Mouse (Mus musculus) thymus, adult 2 months (tissue): ENCODE data around the gene Schip1. TPM values are rescaled to one million over a fixed set of nuclear protein-coding genes. Genes with fewer than 3 reads are reported as not detected.

Experiments
- DNase-seq: peaks from one replicate; pipeline ENCODE4 v3.0.0; 2021
- H3K27ac ChIP-seq: fragments of 200-500 bp; 2 replicates; pipeline ENCODE4 v1.5.1; 2012; ENCODE audit warnings: low read length, control low read depth; ENCODE audit not compliant: control insufficient read depth, insufficient read depth
- H3K27me3 ChIP-seq: fragments of 200-500 bp; 2 replicates; pipeline ENCODE4 v1.6.1; 2012; ENCODE audit warnings: mild to moderate bottlenecking, low read length, moderate library complexity, mixed read lengths; ENCODE audit not compliant: control insufficient read depth, insufficient read depth
- H3K36me3 ChIP-seq: fragments of 200-500 bp; 2 replicates; pipeline ENCODE4 v1.6.1; 2012; ENCODE audit warnings: mild to moderate bottlenecking, low read length, moderate library complexity; ENCODE audit not compliant: control insufficient read depth, insufficient read depth
- H3K4me1 ChIP-seq: fragments of 200-500 bp; replicated peaks from 2 replicates; pipeline ENCODE4 v1.6.1; 2012; ENCODE audit warnings: low read length; ENCODE audit not compliant: control insufficient read depth, insufficient read depth
- H3K4me3 ChIP-seq: fragments of 200-500 bp; 2 replicates; pipeline ENCODE4 v1.5.1; 2012; ENCODE audit warnings: mild to moderate bottlenecking, low read length, control low read depth, moderate library complexity; ENCODE audit not compliant: control insufficient read depth, insufficient read depth
- CTCF ChIP-seq: fragments of 200-500 bp; IDR thresholded peaks from 2 replicates; pipeline ENCODE4 v1.5.1; 2012; ENCODE audit warnings: mild to moderate bottlenecking, control low read depth, low read length, moderate library complexity, borderline replicate concordance; ENCODE audit not compliant: control insufficient read depth, poor library complexity, insufficient read depth; ENCODE audit errors: extremely low read depth
- POLR2A ChIP-seq: fragments of 200-500 bp; IDR thresholded peaks from 2 replicates; pipeline ENCODE4 v1.6.1; 2012; ENCODE audit warnings: mild to moderate bottlenecking, low read length, control low read depth, moderate library complexity; ENCODE audit not compliant: control insufficient read depth, poor library complexity, insufficient read depth; ENCODE audit errors: extremely low read depth
- WGBS: fragments of 180-500 bp; shearing (Covaris S2); methylation state at CpG from one replicate; pipeline ENCODE4 v1.1.7; 2018; 5-methylcytosine and 5-hydroxymethylcytosine counted together
- polyA plus RNA-seq: library from polyadenylated mRNA; depleted of rRNA; stranded (reverse); fragments of >200 nt; gene quantifications from 2 replicates; pipeline ENCODE4 v1.2.3, GENCODE M21; 2012

Schip1 gene
- polyA plus RNA-seq, 1 experiment, result 3.2 TPM

- Histone ChIP-seq H3K4me3 (no peak overlapping the region), H3K27ac (no peak overlapping the region), H3K4me1 (no peaks in the 10 kb centered on the region), H3K27me3 (no peaks in the 10 kb centered on the region), H3K36me3 (no peaks in the 10 kb centered on the region)
- DNase-seq, result no peak
- TF ChIP-seq POLR2A (no peak), CTCF (no peak)
- WGBS, result 74% methylated on average over 2 of the region's 2 CpGs
Observed at GRCm38 (mm10) chr3:68448480-68448879, 383.9 kb downstream of the Schip1 start.

DNA sequence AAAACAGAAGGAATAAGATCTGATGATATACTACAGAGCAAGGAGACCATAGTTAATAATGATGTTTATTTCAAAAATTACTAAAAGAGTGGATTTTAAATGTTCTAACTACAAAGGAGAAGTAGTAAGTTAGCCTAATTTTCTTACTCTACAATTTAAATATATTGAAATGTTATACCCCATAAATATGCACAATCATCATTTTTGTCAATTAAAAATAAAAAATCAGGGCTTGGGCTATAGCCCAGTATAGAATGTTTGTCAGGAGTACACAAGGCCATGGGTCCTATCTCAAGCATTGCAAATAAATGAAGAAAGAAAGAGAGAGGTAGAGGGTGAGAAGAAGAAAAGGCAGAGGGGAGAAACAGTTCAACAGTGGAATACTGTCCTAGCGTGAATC lies 387.0 kb downstream of the Schip1 start:
- H3K36me3 ChIP-seq, result no peaks in the 10 kb centered on the region
- TF ChIP-seq CTCF, result no peak
- no peak for TF ChIP-seq POLR2A
- H3K27me3 ChIP-seq, result no peaks in the 10 kb centered on the region
- no peak overlapping the region for H3K4me3 ChIP-seq
- WGBS, result 96% methylated on average over 1 of the region's 1 CpGs
- H3K27ac ChIP-seq, result no peak overlapping the region
- H3K4me1 ChIP-seq, result no peaks in the 10 kb centered on the region
- DNase-seq, result no peak

DNA sequence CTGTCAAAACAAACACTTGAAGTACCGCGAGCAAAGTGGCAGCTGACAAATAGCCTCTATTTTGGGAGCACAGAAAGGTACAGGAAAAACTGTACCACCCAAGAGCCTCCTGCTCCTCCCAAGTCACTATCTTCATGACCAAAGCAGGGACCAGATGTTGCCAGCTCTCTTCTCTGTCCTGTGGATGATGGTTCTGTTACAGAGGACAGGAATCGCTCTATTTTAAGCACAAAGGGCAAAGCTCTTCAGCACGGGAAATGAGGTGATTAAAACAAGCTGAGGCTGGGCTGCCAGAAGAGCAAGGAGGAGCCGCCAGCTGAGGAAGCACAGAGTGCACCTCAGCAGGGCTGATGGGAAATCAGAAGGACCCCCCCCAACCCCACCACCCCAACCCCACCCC lies 388.7 kb downstream of the Schip1 start:
- no peak for TF ChIP-seq CTCF
- no peak for TF ChIP-seq POLR2A
- Histone ChIP-seq H3K4me1 (no peaks in the 10 kb centered on the region), H3K27me3 (no peaks in the 10 kb centered on the region), H3K27ac (no peak overlapping the region), H3K4me3 (no peak overlapping the region), H3K36me3 (no peaks in the 10 kb centered on the region)
- 10% methylated on average over 5 of the region's 5 CpGs for WGBS
- no peak for DNase-seq

GRCm38 (mm10) chr3:68453719-68454455 lies 389.3 kb downstream of the Schip1 start:
- Histone ChIP-seq H3K4me3 (no peak overlapping the region), H3K27me3 (no peaks in the 10 kb centered on the region), H3K36me3 (no peaks in the 10 kb centered on the region), H3K27ac (no peak overlapping the region), H3K4me1 (no peaks in the 10 kb centered on the region)
- 76% methylated on average over 10 of the region's 10 CpGs for WGBS
- TF ChIP-seq POLR2A, result no peak
- no peak for TF ChIP-seq CTCF
- DNase-seq, result no peak

- Histone ChIP-seq H3K4me3 (no peak overlapping the region), H3K27ac (no peak overlapping the region), H3K27me3 (no peaks in the 10 kb centered on the region), H3K4me1 (no peaks in the 10 kb centered on the region), H3K36me3 (no peaks in the 10 kb centered on the region)
- 73% methylated on average over 5 of the region's 5 CpGs for WGBS
- DNase-seq, result no peak
- TF ChIP-seq POLR2A (no peak), CTCF (no peak)
Observed at GRCm38 (mm10) chr3:68466643-68467042, 402.0 kb downstream of the Schip1 start.

- TF ChIP-seq CTCF (no peak), POLR2A (no peak)
- no peak overlapping the region for H3K4me3 ChIP-seq
Observed at GRCm38 (mm10) chr3:68467941-68468687, 403.5 kb downstream of the Schip1 start.

More at GRCm38 (mm10) chr3:68467941-68468687, 403.5 kb downstream of the Schip1 start:
- DNase-seq, result no peak
- WGBS, result 26% methylated on average over 10 of the region's 10 CpGs
- Histone ChIP-seq H3K4me1 (no peaks in the 10 kb centered on the region), H3K27ac (no peak overlapping the region), H3K27me3 (no peaks in the 10 kb centered on the region), H3K36me3 (no peaks in the 10 kb centered on the region)
